Mouse (Mus musculus) kidney, postnatal 0 days (tissue): Measurements from ENCODE around the gene Clk3. TPM values are rescaled to one million over a fixed set of nuclear protein-coding genes. Genes with fewer than 3 reads are reported as not detected.

Experiments used
- ATAC-seq: fragments of 200-750 bp; cut with Nextera tagmentation; replicated peaks from 2 replicates; pipeline ENCODE4 v1.8.0; 2017; ENCODE audit warnings: low read depth, moderate number of reproducible peaks, moderate TSS enrichment, moderate library complexity; ENCODE audit not compliant: low FRiP score
- DNase-seq: peaks from one replicate; pipeline ENCODE4 v3.0.0-alpha.2; 2016; ENCODE audit warnings: low spot score
- H3K27ac ChIP-seq: fragments of 300-500 bp; sonication (generic); 2 replicates; pipeline ENCODE4 v1.5.1; 2014; ENCODE audit warnings: mild to moderate bottlenecking
- H3K27me3 ChIP-seq: fragments of 300-500 bp; sonication (generic); 2 replicates; pipeline ENCODE4 v1.6.1; 2014; ENCODE audit warnings: low read length, mixed read lengths; ENCODE audit not compliant: insufficient read depth
- H3K36me3 ChIP-seq: fragments of 300-500 bp; sonication (generic); 2 replicates; pipeline ENCODE4 v1.6.1; 2014; ENCODE audit warnings: low read length, mixed read lengths; ENCODE audit not compliant: insufficient read depth
- H3K4me1 ChIP-seq: fragments of 300-500 bp; sonication (generic); replicated peaks from 2 replicates; pipeline ENCODE4 v1.6.1; 2014; ENCODE audit warnings: antibody characterized with exemption, low read length, mixed read lengths; ENCODE audit not compliant: insufficient read depth
- H3K4me2 ChIP-seq: fragments of 300-500 bp; sonication (generic); 2 replicates; pipeline ENCODE4 v1.6.1; 2014; ENCODE audit warnings: mild to moderate bottlenecking, low read length, moderate library complexity, mixed read lengths
- H3K4me3 ChIP-seq: fragments of 300-500 bp; sonication (generic); replicated peaks from 2 replicates; pipeline ENCODE4 v1.5.1; 2014; ENCODE audit warnings: low read depth, low read length
- H3K9ac ChIP-seq: fragments of 300-500 bp; sonication (generic); 2 replicates; pipeline ENCODE4 v1.6.1; 2014; ENCODE audit warnings: low read depth, low read length
- H3K9me3 ChIP-seq: fragments of 300-500 bp; sonication (generic); replicated peaks from 2 replicates; pipeline ENCODE4 v1.6.1; 2016; ENCODE audit warnings: low read length, inconsistent platforms, mixed read lengths
- CTCF ChIP-seq: IDR thresholded peaks from 2 replicates; pipeline ENCODE4 v1.5.1; 2016; ENCODE audit warnings: antibody characterized with exemption, low read depth, mild to moderate bottlenecking, moderate library complexity
- WGBS: fragments of 180-500 bp; shearing (Covaris S2); extraction: QIAGEN DNeasy Blood & Tissue Kit; methylation state at CpG from one replicate; pipeline ENCODE4 v1.1.7; 2014; 5-methylcytosine and 5-hydroxymethylcytosine counted together
- polyA plus RNA-seq: library from polyadenylated mRNA; unstranded; fragments of >200 nt; fragmentation: Nextera tagmentation; extraction: Ambion mirVana; gene quantifications from 2 replicates; pipeline ENCODE4 v1.2.1, GENCODE M21; 2015

The Clk3 gene
- polyA plus RNA-seq, 1 experiment from 2014 or later, result 51.7 TPM

DNA sequence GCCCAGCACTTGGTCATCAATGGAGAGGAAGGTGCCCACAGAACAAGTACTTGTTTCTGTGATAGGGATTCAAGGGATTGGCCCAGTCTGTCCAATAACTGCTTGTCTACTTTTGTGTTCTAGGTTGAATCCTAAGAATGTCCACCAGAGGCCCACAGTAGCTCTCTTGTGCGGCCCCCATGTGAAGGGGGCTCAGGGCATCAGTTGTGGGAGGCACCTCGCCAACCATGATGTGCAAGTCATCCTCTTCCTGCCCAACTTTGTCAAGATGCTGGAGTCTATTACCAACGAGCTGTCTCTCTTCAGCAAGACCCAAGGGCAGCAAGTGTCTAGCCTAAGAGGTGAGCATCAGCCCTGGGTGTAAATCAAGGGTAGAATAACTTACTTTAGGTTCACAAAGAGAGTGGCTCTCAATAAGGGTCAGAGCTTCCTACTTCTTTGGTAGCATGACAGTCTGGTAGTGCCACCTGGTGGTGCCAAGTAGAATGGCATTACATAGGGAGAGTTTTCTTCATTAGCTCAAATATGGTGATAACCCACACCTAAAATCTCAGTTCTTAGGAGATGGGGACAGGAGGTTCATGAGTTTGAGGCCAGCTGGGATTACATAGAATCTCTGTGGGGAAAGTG, 21.1 kb downstream of the Clk3 start:
- 71% methylated on average over 3 of the region's 3 CpGs for WGBS
- Histone ChIP-seq H3K27ac (no peak overlapping the region), H3K4me2 (no peak overlapping the region), H3K36me3 (peaks cover 73% of the 10 kb centered on the region), H3K9ac (no peak overlapping the region), H3K4me1 (no peaks in the 10 kb centered on the region), H3K9me3 (no peaks in the 10 kb centered on the region), H3K27me3 (no peaks in the 10 kb centered on the region), H3K4me3 (no peak overlapping the region)
- TF ChIP-seq CTCF, result peak; percentile 93
- DNase-seq, result peak; percentile 82
- no peak for ATAC-seq

DNA sequence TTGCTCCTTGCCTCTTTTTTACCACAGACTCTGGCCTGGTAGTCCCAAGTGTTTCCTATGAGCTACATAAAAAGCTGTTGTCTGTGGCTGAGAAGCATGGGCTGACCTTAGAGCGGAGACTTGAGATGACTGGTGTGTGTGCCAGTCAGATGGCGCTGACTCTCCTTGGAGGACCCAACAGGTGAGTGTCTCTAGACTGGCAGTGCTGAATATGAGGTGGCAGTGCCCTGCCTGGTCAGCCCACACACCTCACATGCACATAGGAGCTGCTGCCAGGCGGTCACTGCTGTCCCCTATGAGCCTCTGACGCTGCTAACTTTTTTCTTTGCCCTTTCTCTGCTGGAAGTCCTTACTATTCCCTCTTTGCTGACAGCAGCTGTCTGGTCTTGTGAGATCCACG, 25.8 kb downstream of the Clk3 start:
- H3K9ac ChIP-seq, result no peak overlapping the region
- H3K4me1 ChIP-seq, result no peaks in the 10 kb centered on the region
- no peak overlapping the region for H3K4me3 ChIP-seq
- no peak for TF ChIP-seq CTCF
- 94% methylated on average over 5 of the region's 5 CpGs for WGBS
- peaks cover 32% of the 10 kb centered on the region for H3K36me3 ChIP-seq
- H3K4me2 ChIP-seq, result no peak overlapping the region
- no peak overlapping the region for H3K27ac ChIP-seq
- ATAC-seq (no peak), DNase-seq (no peak)
- H3K9me3 ChIP-seq, result no peaks in the 10 kb centered on the region
- H3K27me3 ChIP-seq, result no peaks in the 10 kb centered on the region

DNA sequence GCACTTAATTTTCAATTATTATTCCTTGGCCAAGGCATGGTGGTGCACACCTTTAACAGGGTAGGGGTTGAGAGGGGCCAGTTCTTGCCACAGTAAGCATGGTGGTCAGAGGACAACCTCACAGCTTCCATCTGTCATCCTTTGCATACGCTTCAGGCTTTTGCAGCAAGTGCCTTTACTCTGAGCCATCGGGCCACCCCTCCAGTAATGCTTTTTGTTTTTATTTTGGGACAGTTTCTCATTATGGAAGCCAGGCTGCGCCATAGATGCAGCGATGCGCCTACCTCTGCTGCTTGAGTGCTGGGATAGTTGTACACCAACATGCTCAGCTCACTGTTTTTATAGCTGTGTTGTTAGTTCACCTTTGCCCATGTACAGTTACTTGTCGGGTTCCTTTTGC, 32.1 kb downstream of the Clk3 start:
- DNase-seq (no peak), ATAC-seq (no peak)
- Histone ChIP-seq H3K4me1 (no peaks in the 10 kb centered on the region), H3K36me3 (peaks cover 11% of the 10 kb centered on the region; the same call in 1 of the 2 replicates), H3K27ac (no peak overlapping the region), H3K27me3 (no peaks in the 10 kb centered on the region), H3K9ac (no peak overlapping the region), H3K4me2 (no peak overlapping the region), H3K9me3 (no peaks in the 10 kb centered on the region), H3K4me3 (no peak overlapping the region)
- TF ChIP-seq CTCF, result no peak
- 92% methylated on average over 6 of the region's 6 CpGs for WGBS

- no peak for DNase-seq
- Histone ChIP-seq H3K27ac (no peak overlapping the region), H3K4me2 (no peak overlapping the region), H3K4me1 (no peaks in the 10 kb centered on the region), H3K36me3 (peaks cover 13% of the 10 kb centered on the region), H3K9me3 (no peaks in the 10 kb centered on the region), H3K27me3 (no peaks in the 10 kb centered on the region), H3K4me3 (no peak overlapping the region), H3K9ac (no peak overlapping the region)
- peak; percentile 10; the same call in 1 of the 2 replicates for TF ChIP-seq CTCF
- WGBS, result 90% methylated on average over 1 of the region's 1 CpGs
- no peak for ATAC-seq
Measured at GRCm38 (mm10) chr9:57728312-57728711, 37.3 kb downstream of the Clk3 start.

DNA sequence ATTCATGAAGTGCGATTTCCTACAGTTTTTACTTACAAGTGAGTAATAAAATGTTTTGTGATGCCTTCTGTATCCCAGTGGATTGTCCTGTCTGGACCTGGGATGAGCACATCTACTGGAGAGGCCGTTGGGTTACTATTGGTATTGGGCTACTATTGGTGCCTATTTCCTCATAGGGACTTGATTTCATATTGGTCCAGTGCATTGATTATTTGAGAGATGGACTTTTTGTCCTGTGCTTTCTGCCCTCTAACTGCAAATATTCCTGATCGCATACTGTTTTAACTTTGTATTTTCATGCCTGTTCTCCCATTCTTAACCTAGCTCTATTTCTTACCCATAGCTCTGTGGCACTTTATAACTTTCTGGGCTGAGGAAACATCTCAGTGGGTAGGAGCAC, 41.0 kb downstream of the Clk3 start:
- no peak overlapping the region for H3K4me2 ChIP-seq
- WGBS, result 95% methylated on average over 3 of the region's 3 CpGs
- DNase-seq, result no peak
- no peak for TF ChIP-seq CTCF
- H3K36me3 ChIP-seq, result peaks cover 16% of the 10 kb centered on the region
- ATAC-seq, result no peak
- no peak overlapping the region for H3K9ac ChIP-seq
- no peaks in the 10 kb centered on the region for H3K27me3 ChIP-seq
- H3K9me3 ChIP-seq, result no peaks in the 10 kb centered on the region
- H3K27ac ChIP-seq, result no peak overlapping the region
- H3K4me1 ChIP-seq, result no peaks in the 10 kb centered on the region
- no peak overlapping the region for H3K4me3 ChIP-seq

- TF ChIP-seq CTCF, result no peak
- Histone ChIP-seq H3K4me3 (no peak overlapping the region), H3K36me3 (peaks cover 16% of the 10 kb centered on the region; the same call in 1 of the 2 replicates), H3K4me2 (no peak overlapping the region), H3K27ac (0 out of 2 replicates have a peak overlapping the region, but pooled peaks have one; percentile 19), H3K27me3 (no peaks in the 10 kb centered on the region), H3K4me1 (no peaks in the 10 kb centered on the region), H3K9me3 (no peaks in the 10 kb centered on the region), H3K9ac (no peak overlapping the region)
- no peak for ATAC-seq
- DNase-seq, result no peak
- WGBS, result 86% methylated on average over 5 of the region's 5 CpGs
Measured at GRCm38 (mm10) chr9:57723796-57724195, 41.9 kb downstream of the Clk3 start.

DNA sequence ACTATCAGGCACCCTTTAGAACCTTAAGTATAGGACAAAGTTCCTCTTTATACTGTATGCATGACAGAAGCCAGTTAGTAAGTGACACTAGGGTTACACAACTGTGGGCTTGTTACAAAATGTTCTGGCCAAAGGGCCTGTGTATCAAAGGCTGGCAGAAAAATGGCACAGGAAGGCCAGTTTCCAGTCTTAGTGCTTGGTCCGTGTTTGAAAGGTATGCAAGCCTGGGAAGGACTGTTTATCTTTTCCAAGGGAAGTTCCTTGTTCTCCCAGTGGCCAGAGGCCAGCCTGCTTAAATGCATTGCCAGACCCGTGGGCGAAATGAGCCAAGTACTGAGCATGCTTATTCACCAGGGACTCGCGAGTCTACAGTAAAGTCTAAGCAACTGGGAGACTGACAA, 42.3 kb downstream of the Clk3 start:
- Histone ChIP-seq H3K9ac (no peak overlapping the region), H3K27me3 (no peaks in the 10 kb centered on the region), H3K4me1 (no peaks in the 10 kb centered on the region), H3K9me3 (no peaks in the 10 kb centered on the region), H3K4me2 (no peak overlapping the region), H3K27ac (0 out of 2 replicates have a peak overlapping the region, but pooled peaks have one; percentile 19), H3K4me3 (no peak overlapping the region), H3K36me3 (peaks cover 20% of the 10 kb centered on the region; the same call in 1 of the 2 replicates)
- 72% methylated on average over 5 of the region's 5 CpGs for WGBS
- ATAC-seq, result no peak
- no peak for TF ChIP-seq CTCF
- peak; percentile 9 for DNase-seq
